Mouse (Mus musculus): Measurements from ENCODE around the gene Eepd1.

GRCm38 (mm10) chr9:25520826-25521225, 39.5 kb downstream of the Eepd1 start:
- TF ChIP-seq POLR2A (IDR thresholded peaks at IDR 0.05; ENCODE audit: insufficient read depth, low read depth, low read length) (no peak), CTCF (IDR thresholded peaks at IDR 0.05; ENCODE audit: insufficient read depth, low read depth, low read length) (no peak)
